Mouse (Mus musculus) limb, embryonic 12.5 days (tissue): ENCODE measurements around the gene Wwox. TPM values are rescaled to one million over a fixed set of nuclear protein-coding genes. Genes with fewer than 3 reads are reported as not detected.

ENCODE experiments used
- ATAC-seq: fragments of 200-750 bp; cut with Nextera tagmentation; 2 replicates; pipeline ENCODE4 v1.8.0; 2017; ENCODE audit warnings: low read depth, moderate TSS enrichment; ENCODE audit not compliant: insufficient number of reproducible peaks, insufficient read depth, low FRiP score, low TSS enrichment
- H3K27ac ChIP-seq: fragments of 300-500 bp; sonication (generic); 2 replicates; pipeline ENCODE4 v1.5.1; 2016; ENCODE audit warnings: mild to moderate bottlenecking, moderate library complexity
- H3K27me3 ChIP-seq: fragments of 300-500 bp; sonication (generic); 2 replicates; pipeline ENCODE4 v1.6.1; 2016; ENCODE audit warnings: mild to moderate bottlenecking, moderate library complexity
- H3K36me3 ChIP-seq: fragments of 300-500 bp; sonication (generic); 2 replicates; pipeline ENCODE4 v1.6.1; 2016; ENCODE audit warnings: mild to moderate bottlenecking, moderate library complexity
- H3K4me1 ChIP-seq: fragments of 300-500 bp; sonication (generic); replicated peaks from 2 replicates; pipeline ENCODE4 v1.6.1; 2016
- H3K4me2 ChIP-seq: fragments of 300-500 bp; sonication (generic); 2 replicates; pipeline ENCODE4 v1.6.1; 2016; ENCODE audit warnings: mild to moderate bottlenecking, moderate library complexity
- H3K4me3 ChIP-seq: fragments of 300-500 bp; sonication (generic); replicated peaks from 2 replicates; pipeline ENCODE4 v1.5.1; 2016; ENCODE audit warnings: mild to moderate bottlenecking
- H3K9ac ChIP-seq: fragments of 300-500 bp; sonication (generic); replicated peaks from 2 replicates; pipeline ENCODE4 v1.6.1; 2016; ENCODE audit warnings: mild to moderate bottlenecking, moderate library complexity
- H3K9me3 ChIP-seq: fragments of 300-500 bp; sonication (generic); 2 replicates; pipeline ENCODE4 v1.6.1; 2016; ENCODE audit warnings: mild to moderate bottlenecking, moderate library complexity
- WGBS: fragments of 180-500 bp; shearing (Covaris S2); methylation state at CpG from one replicate; pipeline ENCODE4 v1.1.7; 2016; 5-methylcytosine and 5-hydroxymethylcytosine counted together
- polyA plus RNA-seq: library from polyadenylated mRNA; unstranded; fragments of >200 nt; fragmentation: Nextera tagmentation; extraction: Ambion mirVana; gene quantifications from 2 replicates; pipeline ENCODE4 v1.2.1, GENCODE M21; 2016

Gene Wwox
- polyA plus RNA-seq, 1 experiment from 2014 or later = 10.2 TPM

- Histone ChIP-seq H3K4me2 (no peak overlapping the region), H3K9ac (no peak overlapping the region), H3K9me3 (peaks cover 15% of the 10 kb centered on the region; the same call in 1 of the 2 replicates), H3K36me3 (no peaks in the 10 kb centered on the region), H3K27ac (no peak overlapping the region), H3K4me1 (no peaks in the 10 kb centered on the region), H3K27me3 (no peaks in the 10 kb centered on the region), H3K4me3 (no peak overlapping the region)
- no peak for ATAC-seq
- WGBS = 34% methylated on average over 8 of the region's 8 CpGs
Observed at GRCm38 (mm10) chr8:115290224-115290623, 850.8 kb downstream of the Wwox start.

GRCm38 (mm10) chr8:115296760-115297159 is 857.3 kb downstream of the Wwox start:
- no peaks in the 10 kb centered on the region for H3K4me1 ChIP-seq
- no peak overlapping the region for H3K4me3 ChIP-seq
- H3K9me3 ChIP-seq = peaks cover 4% of the 10 kb centered on the region; the same call in 1 of the 2 replicates
- H3K36me3 ChIP-seq = no peaks in the 10 kb centered on the region
- no peak overlapping the region for H3K4me2 ChIP-seq
- 58% methylated on average over 9 of the region's 9 CpGs for WGBS
- no peaks in the 10 kb centered on the region for H3K27me3 ChIP-seq
- H3K9ac ChIP-seq = no peak overlapping the region
- ATAC-seq = no peak
- no peak overlapping the region for H3K27ac ChIP-seq

- no peaks in the 10 kb centered on the region for H3K36me3 ChIP-seq
- no peak overlapping the region for H3K9ac ChIP-seq
- H3K4me3 ChIP-seq = no peak overlapping the region
- no peaks in the 10 kb centered on the region for H3K27me3 ChIP-seq
- H3K4me2 ChIP-seq = no peak overlapping the region
- ATAC-seq = no peak
- WGBS = 69% methylated on average over 7 of the region's 7 CpGs
- H3K9me3 ChIP-seq = no peaks in the 10 kb centered on the region
- peaks cover 6% of the 10 kb centered on the region; the same call in 1 of the 2 replicates for H3K4me1 ChIP-seq
- H3K27ac ChIP-seq = no peak overlapping the region
Observed at GRCm38 (mm10) chr8:115302484-115302883, 863.0 kb downstream of the Wwox start.

DNA sequence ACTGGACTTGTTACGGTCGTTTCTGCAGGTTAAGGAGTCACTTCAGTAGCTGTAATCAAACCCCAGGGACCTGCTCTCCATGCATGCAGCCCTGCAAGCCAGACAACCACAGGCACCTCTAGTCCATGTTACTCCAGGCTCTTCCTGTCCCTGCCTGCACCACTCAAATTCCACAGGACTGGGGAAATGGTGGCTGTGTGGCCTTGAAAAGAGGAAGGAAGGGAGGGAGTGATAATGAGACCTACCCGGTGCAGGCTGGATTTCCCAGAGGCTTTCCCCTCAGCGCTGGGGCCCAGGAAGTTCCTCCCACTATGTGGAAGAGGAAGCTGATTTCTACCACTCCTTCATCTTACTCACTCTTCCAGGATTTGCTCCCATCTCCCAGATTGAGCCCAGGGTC is 868.0 kb downstream of the Wwox start:
- H3K4me2 ChIP-seq = no peak overlapping the region
- peaks cover 6% of the 10 kb centered on the region; the same call in 1 of the 2 replicates for H3K4me1 ChIP-seq
- no peak overlapping the region for H3K27ac ChIP-seq
- no peak for ATAC-seq
- WGBS = 32% methylated on average over 4 of the region's 4 CpGs
- H3K9me3 ChIP-seq = no peaks in the 10 kb centered on the region
- no peak overlapping the region for H3K9ac ChIP-seq
- H3K27me3 ChIP-seq = no peaks in the 10 kb centered on the region
- H3K4me3 ChIP-seq = no peak overlapping the region
- no peaks in the 10 kb centered on the region for H3K36me3 ChIP-seq

DNA sequence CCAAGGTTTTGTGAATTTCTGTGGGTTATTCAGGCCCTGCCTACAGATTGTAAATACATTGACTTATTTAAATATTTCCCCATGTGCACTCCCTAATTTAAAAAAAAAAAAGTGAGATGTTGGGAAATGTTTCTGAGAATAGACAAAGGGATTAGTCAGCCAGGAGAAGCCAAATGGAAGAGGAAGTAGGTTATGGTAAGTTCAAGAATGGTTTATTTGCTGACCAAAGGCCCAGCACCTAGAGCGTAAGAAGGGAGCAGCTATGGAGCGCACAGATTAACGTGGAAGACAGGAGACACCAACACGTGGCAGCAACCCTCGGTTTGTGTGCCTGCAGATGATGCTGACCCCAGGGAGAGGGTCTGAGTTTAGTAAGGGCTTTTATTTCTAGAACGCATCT is 871.5 kb downstream of the Wwox start:
- Histone ChIP-seq H3K27ac (no peak overlapping the region), H3K9ac (no peak overlapping the region), H3K36me3 (no peaks in the 10 kb centered on the region), H3K27me3 (no peaks in the 10 kb centered on the region), H3K4me2 (no peak overlapping the region), H3K9me3 (no peaks in the 10 kb centered on the region), H3K4me3 (no peak overlapping the region), H3K4me1 (peaks cover 6% of the 10 kb centered on the region; the same call in 1 of the 2 replicates)
- no peak for ATAC-seq
- WGBS = 93% methylated on average over 6 of the region's 6 CpGs

DNA sequence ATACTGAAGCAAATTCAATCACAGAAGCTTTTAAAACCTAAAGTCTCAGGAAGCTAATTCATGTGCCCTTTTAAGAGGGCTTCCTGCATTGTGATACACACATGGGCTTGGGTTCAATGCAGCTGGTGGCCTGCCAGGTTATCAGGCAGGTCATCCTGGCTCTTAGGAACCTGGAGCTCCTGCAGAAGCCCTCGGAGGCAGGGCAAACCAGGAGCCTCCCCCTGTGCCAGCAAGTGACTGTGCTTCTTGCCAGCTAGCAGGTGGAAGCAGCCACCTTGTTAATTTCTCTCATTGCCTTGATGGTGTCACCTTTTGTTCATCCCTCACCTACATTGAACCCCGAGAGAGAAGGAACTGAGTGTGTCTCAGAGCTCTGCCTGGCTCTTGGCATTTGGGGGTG is 872.9 kb downstream of the Wwox start:
- H3K27ac ChIP-seq = no peak overlapping the region
- no peaks in the 10 kb centered on the region for H3K27me3 ChIP-seq
- H3K9ac ChIP-seq = no peak overlapping the region
- no peak for ATAC-seq
- H3K9me3 ChIP-seq = no peaks in the 10 kb centered on the region
- H3K4me1 ChIP-seq = peaks cover 2% of the 10 kb centered on the region; the same call in 1 of the 2 replicates
- 77% methylated on average over 2 of the region's 2 CpGs for WGBS
- no peak overlapping the region for H3K4me3 ChIP-seq
- no peaks in the 10 kb centered on the region for H3K36me3 ChIP-seq
- H3K4me2 ChIP-seq = no peak overlapping the region

DNA sequence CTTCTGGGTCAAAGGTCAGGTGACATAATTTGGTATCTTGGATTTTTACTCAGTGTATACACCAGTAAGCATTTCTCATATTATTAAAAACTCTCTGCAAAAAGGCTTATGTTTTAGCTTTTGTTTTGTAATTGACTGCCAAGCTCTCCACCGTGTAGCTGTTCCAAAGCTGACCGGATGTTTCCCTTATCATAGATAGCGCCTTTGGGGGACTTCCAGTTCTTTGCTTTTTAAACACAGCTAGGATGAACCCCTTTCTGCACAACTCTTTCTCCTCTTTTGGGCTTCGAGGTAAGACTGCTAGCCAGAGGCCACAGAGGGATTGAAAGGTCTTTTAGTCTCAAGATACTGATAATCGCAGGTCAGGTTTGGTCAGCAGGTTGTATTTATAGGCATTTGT is 883.0 kb downstream of the Wwox start:
- Histone ChIP-seq H3K9ac (no peak overlapping the region), H3K27me3 (no peaks in the 10 kb centered on the region), H3K4me3 (no peak overlapping the region), H3K4me1 (0 out of 2 replicates have a peak, but pooled peaks cover 2% of the 10 kb centered on the region), H3K36me3 (no peaks in the 10 kb centered on the region), H3K9me3 (no peaks in the 10 kb centered on the region), H3K27ac (no peak overlapping the region), H3K4me2 (no peak overlapping the region)
- 85% methylated on average over 5 of the region's 5 CpGs for WGBS
- ATAC-seq = no peak

DNA sequence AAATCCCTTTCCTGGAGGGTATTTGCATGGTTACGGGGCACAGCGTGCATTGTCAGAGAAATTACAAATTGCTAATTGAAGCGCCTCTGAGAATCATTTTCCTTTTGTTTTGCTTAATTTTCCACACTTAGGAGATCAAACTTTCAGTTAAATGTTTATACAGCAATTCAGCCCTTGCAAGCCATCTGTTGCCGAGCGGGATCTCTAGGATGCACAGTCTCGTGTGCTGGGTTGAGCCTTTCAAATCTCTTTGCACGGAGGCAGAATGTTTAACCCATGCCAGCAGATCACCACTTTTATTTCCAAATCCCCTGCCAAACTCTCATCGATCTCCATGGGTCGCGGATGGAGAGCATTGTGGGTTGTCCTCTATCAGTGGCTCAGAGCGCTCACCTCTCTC is 891.2 kb downstream of the Wwox start:
- Histone ChIP-seq H3K36me3 (no peaks in the 10 kb centered on the region), H3K4me3 (no peak overlapping the region), H3K27ac (no peak overlapping the region), H3K9ac (no peak overlapping the region), H3K9me3 (no peaks in the 10 kb centered on the region), H3K27me3 (no peaks in the 10 kb centered on the region), H3K4me1 (no peaks in the 10 kb centered on the region), H3K4me2 (no peak overlapping the region)
- ATAC-seq = no peak
- WGBS = 88% methylated on average over 11 of the region's 11 CpGs

GRCm38 (mm10) chr8:115333972-115334371 is 894.5 kb downstream of the Wwox start:
- Histone ChIP-seq H3K27me3 (0 out of 2 replicates have a peak, but pooled peaks cover 4% of the 10 kb centered on the region), H3K4me3 (no peak overlapping the region), H3K36me3 (no peaks in the 10 kb centered on the region), H3K9ac (no peak overlapping the region), H3K27ac (no peak overlapping the region), H3K4me1 (no peaks in the 10 kb centered on the region), H3K4me2 (no peak overlapping the region), H3K9me3 (no peaks in the 10 kb centered on the region)
- no peak for ATAC-seq
- WGBS = 92% methylated on average over 3 of the region's 3 CpGs

DNA sequence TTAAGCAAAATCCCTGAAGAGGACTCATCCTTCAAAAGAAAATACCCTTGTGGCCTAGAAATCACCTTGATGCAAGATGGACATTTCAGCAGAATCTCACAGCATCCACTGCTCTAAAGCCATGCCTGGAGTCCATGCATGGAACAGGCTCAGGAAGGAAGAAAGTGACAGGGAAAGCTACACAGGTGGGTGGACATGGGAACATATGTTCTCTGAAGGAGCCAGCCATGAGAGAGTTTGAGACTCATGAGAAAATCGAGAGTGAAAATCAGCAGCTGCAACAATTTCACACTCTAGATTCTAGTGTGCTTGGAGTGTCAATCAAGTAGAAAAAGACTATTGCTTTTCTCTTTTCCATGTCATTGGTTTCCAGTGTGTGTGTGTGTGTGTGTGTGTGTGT is 896.9 kb downstream of the Wwox start:
- H3K4me3 ChIP-seq = no peak overlapping the region
- H3K4me1 ChIP-seq = no peaks in the 10 kb centered on the region
- H3K27me3 ChIP-seq = 0 out of 2 replicates have a peak, but pooled peaks cover 4% of the 10 kb centered on the region
- no peak overlapping the region for H3K9ac ChIP-seq
- WGBS = 82% methylated on average over 1 of the region's 1 CpGs
- no peak for ATAC-seq
- H3K36me3 ChIP-seq = no peaks in the 10 kb centered on the region
- H3K4me2 ChIP-seq = no peak overlapping the region
- H3K9me3 ChIP-seq = no peaks in the 10 kb centered on the region
- H3K27ac ChIP-seq = no peak overlapping the region

DNA sequence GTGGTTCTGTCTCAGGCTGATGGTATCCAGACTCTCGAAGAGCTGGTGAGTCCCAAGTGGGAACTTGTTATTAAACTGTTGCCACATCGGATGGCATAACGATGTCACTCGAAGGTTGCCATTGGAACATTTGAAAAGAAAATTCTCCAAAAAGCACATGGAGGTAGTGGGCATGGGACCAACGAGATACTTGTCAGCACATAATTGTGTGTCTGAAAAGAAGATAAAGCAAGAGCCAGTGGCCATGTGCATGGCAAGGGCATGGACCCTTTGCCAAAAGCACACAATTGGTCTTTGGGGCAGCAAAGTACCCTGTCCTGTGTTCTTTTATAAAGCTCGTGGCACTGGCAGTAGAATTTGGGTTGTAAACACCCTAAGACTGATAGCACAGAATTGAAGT is 909.2 kb downstream of the Wwox start:
- Histone ChIP-seq H3K4me2 (no peak overlapping the region), H3K27ac (no peak overlapping the region), H3K4me1 (peaks cover 7% of the 10 kb centered on the region), H3K9me3 (peaks cover 4% of the 10 kb centered on the region; the same call in 1 of the 2 replicates), H3K9ac (no peak overlapping the region), H3K4me3 (no peak overlapping the region), H3K36me3 (no peaks in the 10 kb centered on the region), H3K27me3 (no peaks in the 10 kb centered on the region)
- WGBS = 73% methylated on average over 6 of the region's 6 CpGs
- ATAC-seq = no peak

GRCm38 (mm10) chr8:115350707-115351106 is 911.3 kb downstream of the Wwox start:
- 62% methylated on average over 6 of the region's 6 CpGs for WGBS

More at GRCm38 (mm10) chr8:115350707-115351106, 911.3 kb downstream of the Wwox start:
- no peak overlapping the region for H3K27ac ChIP-seq
- no peaks in the 10 kb centered on the region for H3K27me3 ChIP-seq
- no peak for ATAC-seq
- no peaks in the 10 kb centered on the region for H3K36me3 ChIP-seq
- no peak overlapping the region for H3K4me2 ChIP-seq
- H3K9me3 ChIP-seq = peaks cover 14% of the 10 kb centered on the region
- peaks cover 7% of the 10 kb centered on the region for H3K4me1 ChIP-seq
- H3K9ac ChIP-seq = no peak overlapping the region
- no peak overlapping the region for H3K4me3 ChIP-seq
